ENCODE assay signal across 24 mouse cellular contexts in genomic region chr15:25871470-25871869, GRCm38 (mm10). TPM values are rescaled to one million over a fixed set of nuclear protein-coding genes. Genes with fewer than 3 reads are reported as not detected.
DNase-seq lines count a peak whose midpoint lies in the region; ATAC-seq and TF ChIP-seq lines count a peak whose summit lies in the region.
"Had no signal": no experiment of that assay in that cellular context is flagged by ENCODE, and none has a peak within 500 bp of the region (broad histone marks: within the 10 kb centered on the region; RNA-seq: fewer than 3 reads in every experiment).

No protein-coding gene starts in this region.

- H3K27me3 ChIP-seq in liver, embryonic 12.5 days (replicated peaks): no peaks in the 10 kb centered on the region
- no peaks in the 10 kb centered on the region for H3K27me3 ChIP-seq in hindbrain, postnatal 0 days (ENCODE audit: insufficient read depth, low read length)
- H3K27me3 ChIP-seq: embryonic facial prominence, embryonic 12.5 days; embryonic facial prominence, embryonic 15.5 days; hindbrain, embryonic 15.5 days; intestine, embryonic 15.5 days had no signal

- H3K4me1 ChIP-seq in liver, embryonic 12.5 days: no peaks in the 10 kb centered on the region
- H3K4me1 ChIP-seq in hindbrain, postnatal 0 days (ENCODE audit: insufficient read depth, low read length): peaks cover under 1% of the 10 kb centered on the region; the same call in 1 of the 2 replicates
- H3K4me1 ChIP-seq: hindbrain, embryonic 15.5 days; intestine, embryonic 15.5 days had no signal

- no peak overlapping the region for H3K27ac ChIP-seq in liver, embryonic 12.5 days
- no peak overlapping the region for H3K27ac ChIP-seq in hindbrain, postnatal 0 days
- H3K27ac ChIP-seq: embryonic facial prominence, embryonic 12.5 days; embryonic facial prominence, embryonic 15.5 days; gastrocnemius, adult 2 months; heart, adult 2 months; hindbrain, embryonic 15.5 days; intestine, embryonic 15.5 days had no signal

- 61% methylated on average over 7 of the region's 7 CpGs for WGBS in liver, embryonic 12.5 days (ENCODE audit: insufficient replicate concordance)
- 94% methylated on average over 7 of the region's 7 CpGs for WGBS in hindbrain, postnatal 0 days

- no peak overlapping the region for H3K9ac ChIP-seq in liver, embryonic 12.5 days
- no peak overlapping the region for H3K9ac ChIP-seq in hindbrain, postnatal 0 days (replicated peaks; ENCODE audit: low read length)
- H3K9ac ChIP-seq: embryonic facial prominence, embryonic 12.5 days; embryonic facial prominence, embryonic 15.5 days; forebrain, postnatal 0 days; hindbrain, embryonic 15.5 days; intestine, embryonic 15.5 days had no signal

- peak; percentile 32 for DNase-seq in 416B (ENCODE audit: low read depth)
- DNase-seq in T-cell, adult 2 months (ENCODE audit: low spot score): peak; percentile 16
- no peak for DNase-seq in cerebellum, postnatal 14 days
- no peak for DNase-seq in layer of hippocampus, adult 8-10 months (ENCODE audit: low spot score in 2 of 2)
- DNase-seq in hindbrain, postnatal 0 days (ENCODE audit: low spot score): no peak
- DNase-seq: adrenal gland, postnatal 10 days; adrenal gland, postnatal 36 days; cerebellum, adult 2 months; cerebellum, postnatal 10 days; forebrain, postnatal 0 days; gastrocnemius, adult 2 months; gastrocnemius, postnatal 14 days; heart, adult 2 months; heart, postnatal 36 days; kidney, adult 11 months had no signal

- H3K36me3 ChIP-seq in liver, embryonic 12.5 days: no peaks in the 10 kb centered on the region
- no peaks in the 10 kb centered on the region for H3K36me3 ChIP-seq in hindbrain, postnatal 0 days (ENCODE audit: insufficient read depth, low read length)
- H3K36me3 ChIP-seq: embryonic facial prominence, embryonic 12.5 days; embryonic facial prominence, embryonic 15.5 days; hindbrain, embryonic 15.5 days; intestine, embryonic 15.5 days had no signal

- ATAC-seq in hematopoietic stem cell, adult 5-6 weeks (replicated peaks in 1 of 2; ENCODE audit: insufficient read depth in 1 of 2, low FRiP score in 2 of 2, low TSS enrichment in 1 of 2, low read depth in 1 of 2, poor library complexity in 2 of 2, severe bottlenecking in 2 of 2): peak; percentile 69 to 86
- peak; percentile 83 for ATAC-seq in megakaryocyte progenitor cell, adult 5-6 weeks (replicated peaks; ENCODE audit: poor library complexity)
- no peak for ATAC-seq in liver, embryonic 12.5 days
- no peak for ATAC-seq in hindbrain, postnatal 0 days
- ATAC-seq: forebrain, embryonic 14.5 days; forebrain, postnatal 0 days; intestine, embryonic 15.5 days had no signal

- no peaks in the 10 kb centered on the region for H3K9me3 ChIP-seq in liver, embryonic 12.5 days (replicated peaks)
- no peaks in the 10 kb centered on the region for H3K9me3 ChIP-seq in hindbrain, postnatal 0 days (ENCODE audit: low read length)
- H3K9me3 ChIP-seq: embryonic facial prominence, embryonic 12.5 days; embryonic facial prominence, embryonic 15.5 days; hindbrain, embryonic 15.5 days; intestine, embryonic 15.5 days had no signal

- no peak overlapping the region for H3K4me2 ChIP-seq in liver, embryonic 12.5 days
- H3K4me2 ChIP-seq in hindbrain, postnatal 0 days (ENCODE audit: low read depth, low read length): no peak overlapping the region
- H3K4me2 ChIP-seq: embryonic facial prominence, embryonic 12.5 days; embryonic facial prominence, embryonic 15.5 days; heart, embryonic 11.5 days; hindbrain, embryonic 15.5 days; intestine, embryonic 15.5 days had no signal

- no peak overlapping the region for H3K4me3 ChIP-seq in liver, embryonic 12.5 days
- H3K4me3 ChIP-seq in hindbrain, postnatal 0 days (ENCODE audit: low read length): no peak overlapping the region
- H3K4me3 ChIP-seq: embryonic facial prominence, embryonic 12.5 days; embryonic facial prominence, embryonic 15.5 days; gastrocnemius, adult 2 months; heart, adult 2 months; hindbrain, embryonic 15.5 days; intestine, embryonic 15.5 days had no signal

- no peak for TF ChIP-seq CTCF in hindbrain, postnatal 0 days (IDR thresholded peaks at IDR 0.05; ENCODE audit: low read depth)

RNA-seq across cellular contexts. Expression of gene Retreg1, which starts 28.5 kb away (rescaled TPM):
- 200 and 209 TPM in 2 replicates for total RNA-seq in hematopoietic stem cell, adult 5-6 weeks (2017)
- total RNA-seq in megakaryocyte progenitor cell, adult 5-6 weeks (2015): 34.5 and 37.8 TPM in 2 replicates
- total RNA-seq in megakaryocyte progenitor cell, adult 5-6 weeks (2017): 40.9 and 44.1 TPM in 2 replicates
- polyA plus RNA-seq in liver, embryonic 12.5 days (2016; fragmentation: Nextera tagmentation; extraction: Ambion mirVana): 1.0 and 1.1 TPM in 2 replicates
- 10 to 100 TPM; 33.9 to 36.7 (median 35.5) TPM for total RNA-seq in layer of hippocampus, adult 8-10 months (2022)
- 31.7 and 49.9 TPM in 2 replicates for total RNA-seq in hindbrain, postnatal 0 days (2014; rRNA removed)
- polyA plus RNA-seq in hindbrain, postnatal 0 days (2015; fragmentation: Nextera tagmentation; extraction: Ambion mirVana): 20.8 and 21.0 TPM in 2 replicates

Comparison
In these comparisons a context has a peak if more than half of its experiments do, and no peak if none do; other contexts are left out.
1. DNase-seq: peak in 416B (single experiment) and T-cell, adult 2 months (single experiment); none in cerebellum, postnatal 14 days (0 of 2), layer of hippocampus, adult 8-10 months (0 of 2) and hindbrain, postnatal 0 days (single experiment).
2. ATAC-seq: peak in hematopoietic stem cell, adult 5-6 weeks (2 of 2) and megakaryocyte progenitor cell, adult 5-6 weeks (single experiment); none in liver, embryonic 12.5 days (single experiment) and hindbrain, postnatal 0 days (single experiment).